Mouse (Mus musculus): Measurements from ENCODE around the gene Mpzl1.
"Not testable (repeated sequence)": the region's sequence is repeated elsewhere in the genome, so short reads cannot be mapped to it uniquely, and the experiment has no call there.

Gene Mpzl1

GRCm38 (mm10) chr1:165634151-165634884 lies at the start of gene Mpzl1:
Gene Mpzl1 (minus strand): TSS chr1:165634538.
- DNase-seq, result peak; percentile 99

- DNase-seq, result no peak
Measured at GRCm38 (mm10) chr1:165682056-165682853, 47.9 kb upstream of the Mpzl1 start.

- no peak for DNase-seq
Measured at GRCm38 (mm10) chr1:165681045-165681794, 46.9 kb upstream of the Mpzl1 start.

GRCm38 (mm10) chr1:165680086-165680485 lies 45.7 kb upstream of the Mpzl1 start:
- DNase-seq, result not testable (repeated sequence)

DNA sequence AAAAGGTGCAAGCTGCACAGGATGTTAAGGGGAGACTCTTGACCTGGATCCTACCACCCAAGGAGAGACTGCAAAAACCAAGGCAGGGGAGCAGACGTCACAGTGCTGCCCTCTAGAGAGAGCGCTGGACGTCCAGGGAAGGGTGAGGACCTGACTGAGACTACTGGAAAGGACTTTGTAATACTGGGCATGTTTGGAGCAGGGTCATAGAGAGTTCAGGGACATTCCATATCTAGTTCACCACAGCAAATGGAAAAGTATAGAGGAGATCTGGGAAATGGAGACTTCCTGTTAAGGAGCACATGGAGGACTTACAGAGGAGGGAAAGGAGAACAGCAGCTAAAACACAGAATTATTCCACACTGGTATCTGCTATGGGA lies 45.3 kb upstream of the Mpzl1 start:
- peak; percentile 57 for DNase-seq

- no peak for DNase-seq
Measured at GRCm38 (mm10) chr1:165678861-165679617, 44.7 kb upstream of the Mpzl1 start.

- no peak for DNase-seq
Measured at GRCm38 (mm10) chr1:165677558-165677957, 43.2 kb upstream of the Mpzl1 start.

- DNase-seq, result no peak
Measured at GRCm38 (mm10) chr1:165676993-165677392, 42.7 kb upstream of the Mpzl1 start.

- no peak for DNase-seq
Measured at GRCm38 (mm10) chr1:165675167-165675566, 40.8 kb upstream of the Mpzl1 start.

DNA sequence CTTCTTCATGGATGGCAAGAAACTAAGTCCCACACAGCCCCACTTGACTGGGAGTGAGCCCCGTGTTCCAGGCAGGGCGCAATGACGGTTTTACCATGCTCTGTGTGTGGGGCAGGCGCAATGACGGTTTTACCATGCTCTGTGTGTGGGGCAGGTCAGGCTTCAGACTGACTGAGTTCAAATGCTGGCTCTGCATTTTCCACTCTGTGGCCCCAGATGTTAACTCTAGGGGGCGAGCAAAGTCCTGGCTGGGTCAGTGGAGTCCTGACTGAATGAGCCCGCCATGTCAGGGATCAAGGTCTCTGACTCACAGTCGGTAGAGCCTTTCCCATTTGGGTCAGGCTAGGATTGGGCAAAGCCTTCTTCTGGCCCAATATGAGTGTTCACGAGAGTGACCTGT lies 38.0 kb upstream of the Mpzl1 start:
- DNase-seq, result no peak

- no peak for DNase-seq
Measured at GRCm38 (mm10) chr1:165670056-165670455, 35.7 kb upstream of the Mpzl1 start.

- DNase-seq, result no peak
Measured at GRCm38 (mm10) chr1:165668904-165669303, 34.6 kb upstream of the Mpzl1 start.

DNA sequence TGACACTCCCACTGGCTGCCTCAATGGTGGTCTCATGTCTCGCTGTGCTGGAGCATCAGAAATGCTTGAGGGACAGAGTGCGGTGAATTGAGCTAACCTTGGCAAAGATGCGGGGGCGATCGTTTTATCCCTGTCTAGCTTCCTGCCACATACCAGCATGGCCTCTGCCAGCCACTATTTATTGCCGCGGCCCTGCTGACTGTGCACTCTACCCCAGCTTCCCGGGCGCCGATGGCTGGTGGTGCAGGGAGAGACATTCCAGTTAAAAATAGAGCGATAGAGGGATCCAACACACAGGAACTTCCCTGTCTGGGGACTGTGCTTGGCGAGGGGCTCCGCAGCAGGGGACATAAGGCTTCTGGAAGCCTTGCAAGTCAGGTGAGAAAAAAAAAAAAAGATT lies 33.0 kb upstream of the Mpzl1 start:
- no peak for DNase-seq

DNA sequence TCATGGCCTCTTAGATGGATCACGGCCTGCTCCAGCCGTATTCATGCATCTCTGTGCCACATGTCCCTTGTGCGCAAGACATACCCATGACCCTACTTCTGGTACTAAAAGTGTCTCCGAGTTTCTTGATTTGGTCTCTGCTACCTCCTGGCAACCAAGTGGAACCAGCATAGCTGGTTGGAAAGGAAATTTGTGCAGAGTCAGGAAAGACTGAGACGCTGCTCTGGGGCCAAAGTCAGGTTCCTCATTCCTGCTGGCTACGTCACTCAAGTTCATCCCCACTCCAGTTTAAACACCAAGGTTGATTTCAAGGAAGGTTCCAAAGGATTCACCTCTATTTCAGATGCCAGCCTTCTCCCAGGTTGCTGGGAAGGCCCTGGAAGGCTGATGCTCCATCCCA lies 32.6 kb upstream of the Mpzl1 start:
- DNase-seq, result no peak

DNA sequence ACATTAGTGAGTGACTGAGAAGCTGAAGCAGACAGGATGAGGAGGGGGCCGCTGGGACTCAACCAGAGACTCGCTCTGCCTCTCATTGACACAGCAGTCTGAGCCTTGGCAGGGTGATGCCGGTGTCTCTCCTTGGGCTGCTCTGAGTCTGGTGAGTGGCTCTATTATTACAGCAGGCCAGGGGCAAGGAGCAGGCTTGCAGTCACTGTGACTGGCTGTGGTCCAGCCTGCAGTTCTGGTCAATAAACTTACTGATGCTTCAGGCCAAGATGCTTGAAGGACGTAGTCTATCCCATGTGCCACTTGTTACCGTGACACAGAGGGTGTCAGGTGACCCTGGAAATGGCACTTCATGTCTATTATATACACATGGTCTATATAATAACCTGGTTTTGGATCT lies 31.4 kb upstream of the Mpzl1 start:
- DNase-seq, result no peak

- peak; percentile 42 for DNase-seq
Measured at GRCm38 (mm10) chr1:165663277-165663676, 28.9 kb upstream of the Mpzl1 start.

- peak; percentile 7 for DNase-seq
Measured at GRCm38 (mm10) chr1:165662426-165663192, 28.3 kb upstream of the Mpzl1 start.

GRCm38 (mm10) chr1:165661725-165662124 lies 27.4 kb upstream of the Mpzl1 start:
- DNase-seq, result peak; percentile 10

GRCm38 (mm10) chr1:165661191-165661590 lies 26.9 kb upstream of the Mpzl1 start:
- DNase-seq, result no peak

DNA sequence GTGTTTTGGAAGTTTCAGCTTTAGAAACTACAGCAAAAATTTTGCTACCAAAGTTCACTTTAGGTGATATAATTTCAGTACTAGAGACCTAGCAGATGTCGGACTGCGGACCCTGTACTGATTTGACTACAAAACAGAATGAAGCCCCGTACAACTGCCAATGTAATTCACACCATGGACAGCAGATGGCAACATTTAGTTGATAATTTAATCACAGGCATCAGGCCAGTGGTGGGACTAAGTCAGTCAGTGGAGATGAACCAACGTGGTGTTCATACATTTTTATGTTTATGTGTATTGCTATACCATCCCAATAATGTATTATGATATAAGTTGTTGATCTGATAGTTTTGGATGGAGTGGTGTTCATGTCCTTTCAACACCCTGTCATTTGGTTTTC lies 26.4 kb upstream of the Mpzl1 start:
- peak; percentile 79 for DNase-seq

DNA sequence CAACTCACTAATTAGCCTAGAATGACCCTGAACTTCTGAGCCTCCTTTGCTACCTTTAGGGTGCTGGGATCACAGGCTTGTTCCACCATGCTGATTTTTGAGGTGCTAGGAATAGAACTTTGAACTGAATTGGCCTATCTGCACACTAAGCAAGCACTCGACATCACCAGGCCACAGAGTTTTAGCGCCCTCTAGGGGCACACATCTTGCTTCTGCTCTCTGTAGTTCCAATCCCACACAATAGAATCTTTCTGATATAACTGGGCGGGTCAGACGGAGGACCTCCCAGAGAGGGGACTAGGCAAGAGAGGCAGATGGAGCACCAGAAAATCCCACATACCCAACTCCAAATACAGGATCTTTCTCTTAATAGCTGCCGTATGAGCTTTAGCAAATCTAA lies 24.3 kb upstream of the Mpzl1 start:
- peak; percentile 89 for DNase-seq

GRCm38 (mm10) chr1:165655482-165655881 lies 21.1 kb upstream of the Mpzl1 start:
- DNase-seq, result peak; percentile 65
